Mouse (Mus musculus): ENCODE measurements at regions not wholly inside any gene's neighbourhood (a gene's known extent, or its start where the extent isn't known, plus 50 kb on each side); places are given as distances from the start of the nearest gene placed in this dataset.

DNA sequence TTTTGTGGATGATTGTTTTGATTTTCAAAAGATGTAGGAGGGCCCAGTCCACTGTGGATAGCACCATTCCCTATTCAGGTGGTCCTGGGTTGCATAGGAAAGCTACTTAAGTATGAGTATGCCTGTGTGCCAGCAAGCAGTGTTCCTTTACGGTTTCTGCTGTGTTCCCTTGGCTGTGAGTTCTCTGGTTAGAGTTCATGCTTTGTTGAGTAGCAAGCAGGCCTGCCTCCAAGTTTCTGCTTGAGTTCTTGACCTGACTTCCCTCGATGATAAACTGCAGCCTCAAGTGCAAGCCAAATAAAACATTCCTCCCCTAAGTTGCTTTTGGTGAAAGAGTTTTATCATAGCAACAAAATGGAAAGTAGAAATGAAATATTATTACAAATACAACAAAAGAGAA, 744.9 kb upstream of the Chrm3 start:
- Histone ChIP-seq H3K9me3 (replicated peaks; ENCODE audit: control insufficient read depth, low read length) (no peaks in the 10 kb centered on the region), H3K4me1 (ENCODE audit: control insufficient read depth, insufficient read depth, low read length) (no peaks in the 10 kb centered on the region), H3K27me3 (ENCODE audit: control insufficient read depth, insufficient read depth, low read length) (no peaks in the 10 kb centered on the region), H3K27ac (replicated peaks; ENCODE audit: low read depth, low read length) (no peak overlapping the region), H3K36me3 (replicated peaks; ENCODE audit: control insufficient read depth, insufficient read depth, low read depth, low read length) (no peaks in the 10 kb centered on the region), H3K4me2 (ENCODE audit: low read depth, low read length) (no peak overlapping the region), H3K9ac (replicated peaks; ENCODE audit: low read length) (no peak overlapping the region), H3K4me3 (ENCODE audit: low read depth, low read length) (no peak overlapping the region)
- WGBS: 86% methylated on average over 2 of the region's 2 CpGs
- DNase-seq (ENCODE audit: low spot score): no peak
- no peak for ATAC-seq (replicated peaks; ENCODE audit: insufficient number of reproducible peaks, low FRiP score, low TSS enrichment, low read depth)

DNA sequence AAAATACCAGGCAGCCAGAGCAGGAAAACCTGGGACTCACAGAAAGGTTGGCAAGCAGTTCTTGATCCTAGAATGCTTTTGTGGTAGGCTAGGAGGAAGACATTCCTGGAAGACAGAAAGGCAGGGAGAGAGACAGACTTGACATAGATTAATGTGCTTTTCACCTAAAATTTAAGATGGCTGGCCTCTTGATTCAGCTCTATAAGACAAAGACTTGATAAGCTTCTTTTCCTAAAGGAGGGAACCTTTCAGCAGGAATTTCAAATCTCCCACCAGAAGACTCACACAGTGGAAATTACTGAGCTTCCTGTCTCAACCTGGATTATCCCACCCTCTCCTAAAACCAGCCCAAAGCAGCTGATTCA, 738.9 kb upstream of the Chrm3 start:
- Histone ChIP-seq H3K27ac (replicated peaks; ENCODE audit: low read depth, low read length) (no peak overlapping the region), H3K9ac (replicated peaks; ENCODE audit: low read length) (no peak overlapping the region), H3K4me3 (ENCODE audit: low read depth, low read length) (no peak overlapping the region), H3K4me1 (ENCODE audit: control insufficient read depth, insufficient read depth, low read length) (no peaks in the 10 kb centered on the region), H3K9me3 (replicated peaks; ENCODE audit: control insufficient read depth, low read length) (no peaks in the 10 kb centered on the region), H3K36me3 (replicated peaks; ENCODE audit: control insufficient read depth, insufficient read depth, low read depth, low read length) (no peaks in the 10 kb centered on the region), H3K27me3 (ENCODE audit: control insufficient read depth, insufficient read depth, low read length) (no peaks in the 10 kb centered on the region), H3K4me2 (ENCODE audit: low read depth, low read length) (no peak overlapping the region)
- no peak for ATAC-seq (replicated peaks; ENCODE audit: insufficient number of reproducible peaks, low FRiP score, low TSS enrichment, low read depth)
- DNase-seq (ENCODE audit: low spot score): no peak

- no peaks in the 10 kb centered on the region for H3K4me1 ChIP-seq (ENCODE audit: control insufficient read depth, insufficient read depth, low read length)
- no peak overlapping the region for H3K4me3 ChIP-seq (ENCODE audit: low read depth, low read length)
- no peak overlapping the region for H3K9ac ChIP-seq (replicated peaks; ENCODE audit: low read length)
- ATAC-seq (replicated peaks; ENCODE audit: insufficient number of reproducible peaks, low FRiP score, low TSS enrichment, low read depth): 0 out of 2 replicates have a peak, but pooled peaks have one; percentile 39
- H3K27me3 ChIP-seq (ENCODE audit: control insufficient read depth, insufficient read depth, low read length): no peaks in the 10 kb centered on the region
- no peaks in the 10 kb centered on the region for H3K9me3 ChIP-seq (replicated peaks; ENCODE audit: control insufficient read depth, low read length)
- H3K27ac ChIP-seq (replicated peaks; ENCODE audit: low read depth, low read length): no peak overlapping the region
- peak; percentile 42 for DNase-seq (ENCODE audit: low spot score)
- H3K4me2 ChIP-seq (ENCODE audit: low read depth, low read length): no peak overlapping the region
- no peaks in the 10 kb centered on the region for H3K36me3 ChIP-seq (replicated peaks; ENCODE audit: control insufficient read depth, insufficient read depth, low read depth, low read length)
- WGBS: 15% methylated on average over 4 of the region's 4 CpGs
These were observed 738.4 kb upstream of the Chrm3 start for GRCm38 (mm10) chr13:11098899-11099585.

- no peak for ATAC-seq (replicated peaks; ENCODE audit: insufficient number of reproducible peaks, low FRiP score, low TSS enrichment, low read depth)
- 82% methylated on average over 2 of the region's 2 CpGs for WGBS
- no peak overlapping the region for H3K4me3 ChIP-seq (ENCODE audit: low read depth, low read length)
These were observed 732.3 kb upstream of the Chrm3 start for GRCm38 (mm10) chr13:11092911-11093310.

More at GRCm38 (mm10) chr13:11092911-11093310, 732.3 kb upstream of the Chrm3 start:
- H3K4me1 ChIP-seq (ENCODE audit: control insufficient read depth, insufficient read depth, low read length): no peaks in the 10 kb centered on the region
- no peak overlapping the region for H3K4me2 ChIP-seq (ENCODE audit: low read depth, low read length)
- no peak for DNase-seq (ENCODE audit: low spot score)
- no peaks in the 10 kb centered on the region for H3K36me3 ChIP-seq (replicated peaks; ENCODE audit: control insufficient read depth, insufficient read depth, low read depth, low read length)
- H3K27me3 ChIP-seq (ENCODE audit: control insufficient read depth, insufficient read depth, low read length): no peaks in the 10 kb centered on the region
- no peak overlapping the region for H3K9ac ChIP-seq (replicated peaks; ENCODE audit: low read length)
- no peak overlapping the region for H3K27ac ChIP-seq (replicated peaks; ENCODE audit: low read depth, low read length)
- no peaks in the 10 kb centered on the region for H3K9me3 ChIP-seq (replicated peaks; ENCODE audit: control insufficient read depth, low read length)

All from embryonic facial prominence, embryonic 11.5 days (tissue).